Mouse (Mus musculus) CH12.LX (cell line): Measurements from ENCODE around the gene 2210016L21Rik.

Experiments
- CTCF ChIP-seq, 2 experiments: IDR thresholded peaks in 1 of 2; conservative IDR thresholded peaks in 1 of 2; 2 replicates each; pipeline ENCODE4 v1.5.1; 2011 to 2012; ENCODE audit warnings: low read depth in 2 of 2, low read length in 2 of 2, improper control_type of control experiment in 1 of 2, inconsistent platforms in 1 of 2, mild to moderate bottlenecking in 1 of 2, moderate library complexity in 1 of 2
- EP300 ChIP-seq: IDR thresholded peaks from 2 replicates; pipeline ENCODE4 v1.6.1; 2011; ENCODE audit warnings: low read length, improper control_type of control experiment
- MAX ChIP-seq: IDR thresholded peaks from 2 replicates; pipeline ENCODE4 v1.6.1; 2011; ENCODE audit warnings: low read length, improper control_type of control experiment
- MAZ ChIP-seq: IDR thresholded peaks from 2 replicates; pipeline ENCODE4 v1.6.1; 2012; ENCODE audit warnings: low read depth, mild to moderate bottlenecking, inconsistent platforms, low read length, improper control_type of control experiment, moderate library complexity
- POLR2A ChIP-seq: IDR thresholded peaks from 2 replicates; pipeline ENCODE4 v1.6.1; 2011; ENCODE audit warnings: low read depth, mild to moderate bottlenecking, improper control_type of control experiment, low read length
- POLR2AphosphoS2 ChIP-seq: IDR thresholded peaks from 2 replicates; pipeline ENCODE4 v1.6.1; 2011; ENCODE audit warnings: low read depth, low read length, improper control_type of control experiment
- RAD21 ChIP-seq: IDR thresholded peaks from 2 replicates; pipeline ENCODE4 v1.6.1; 2011; ENCODE audit warnings: low read depth, mild to moderate bottlenecking, low read length, improper control_type of control experiment, moderate library complexity
- UBTF ChIP-seq: IDR thresholded peaks from 2 replicates; pipeline ENCODE4 v1.6.1; 2012; ENCODE audit warnings: low read depth, mild to moderate bottlenecking, inconsistent platforms, low read length, improper control_type of control experiment, moderate library complexity
- USF1 ChIP-seq: IDR thresholded peaks from 2 replicates; pipeline ENCODE4 v1.6.1; 2014; ENCODE audit warnings: low read depth, mild to moderate bottlenecking, inconsistent platforms, low read length, improper control_type of control experiment

DNA sequence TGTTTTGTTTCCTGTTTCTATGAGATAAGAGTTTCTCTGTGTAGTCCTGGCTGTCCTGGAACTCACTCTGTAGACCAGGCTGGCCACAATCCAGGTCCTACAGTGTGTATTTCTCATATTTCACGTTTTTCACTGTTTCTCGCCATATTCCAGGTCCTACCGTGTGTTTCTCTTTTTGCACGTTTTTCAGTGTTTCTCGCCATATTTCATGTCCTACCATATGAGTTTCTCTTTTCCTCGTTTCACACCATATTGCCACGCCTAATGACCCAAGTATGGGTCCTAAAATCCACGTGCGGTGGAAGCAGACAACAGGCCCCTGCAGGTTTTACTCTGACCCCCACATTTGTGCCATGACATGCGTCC lies 19.6 kb upstream of the 2210016L21Rik start:
- TF ChIP-seq CTCF (conservative IDR thresholded peaks at IDR 0.05 in 1 of 2, IDR thresholded peaks at IDR 0.05 in 1 of 2; ENCODE audit: low read depth in 2 of 2, low read length in 2 of 2) (no peak), MAZ (no peak), MAX (no peak), POLR2A (no peak), EP300 (no peak), USF1 (no peak), RAD21 (no peak), POLR2AphosphoS2 (no peak), UBTF (no peak)
